Mouse (Mus musculus) activated CD4-positive, CD25-positive, alpha-beta regulatory T cell, adult 4 months (primary cell): ENCODE data around the gene Pheta2. TPM values are rescaled to one million over a fixed set of nuclear protein-coding genes. Genes with fewer than 3 reads are reported as not detected.
A peak's percentile ranks its signal among the peaks of the same experiment; 100 is the strongest.

Experiments
- ATAC-seq: one replicate; pipeline ENCODE4 v1.8.0; 2017
- polyA plus RNA-seq, 2 experiments: library from polyadenylated mRNA; unstranded; fragments of 100-300 nt; shearing (Covaris generic); gene quantifications; one replicate each; pipeline ENCODE4 v1.2.1; 2017

Pheta2 gene
- 1 to 10 TPM; 5.3 to 5.8 TPM for polyA plus RNA-seq

DNA sequence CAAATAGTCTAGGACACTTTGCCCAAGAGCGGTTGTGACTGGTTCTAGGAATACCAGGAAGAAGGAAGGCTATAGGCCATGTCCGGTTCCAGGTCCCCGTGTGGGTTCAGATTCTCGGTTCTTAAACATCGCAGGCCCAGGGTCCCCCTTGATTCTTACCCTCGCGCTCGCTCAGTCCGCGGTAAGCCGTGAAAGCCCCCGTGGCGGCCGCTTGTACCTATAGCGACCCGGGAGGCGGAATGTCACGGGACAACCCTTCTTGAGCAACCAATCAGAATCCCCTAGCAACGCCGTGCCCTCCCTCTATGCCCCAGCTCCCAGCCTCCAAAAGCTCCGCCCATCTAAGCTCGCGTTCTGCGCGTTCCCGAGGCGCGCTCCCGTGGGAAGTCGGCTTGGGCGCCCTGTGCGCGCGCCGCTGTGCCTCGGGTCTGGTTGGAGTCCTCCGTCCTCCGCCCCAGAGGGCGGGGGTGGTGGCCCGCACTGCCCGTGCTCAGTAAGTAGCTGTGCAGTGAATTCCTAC lies at the start of gene Pheta2, which contains the start of the genes Naga and Smdt1:
Gene Pheta2 (plus strand): TSS at position 350 of the 520 bp plus-strand sequence.
Gene Naga (minus strand): TSS at position 333 of the 520 bp plus-strand sequence.
Gene Smdt1 (plus strand): TSS at position 367 of the 520 bp plus-strand sequence.
- peak; percentile 94 for ATAC-seq

DNA sequence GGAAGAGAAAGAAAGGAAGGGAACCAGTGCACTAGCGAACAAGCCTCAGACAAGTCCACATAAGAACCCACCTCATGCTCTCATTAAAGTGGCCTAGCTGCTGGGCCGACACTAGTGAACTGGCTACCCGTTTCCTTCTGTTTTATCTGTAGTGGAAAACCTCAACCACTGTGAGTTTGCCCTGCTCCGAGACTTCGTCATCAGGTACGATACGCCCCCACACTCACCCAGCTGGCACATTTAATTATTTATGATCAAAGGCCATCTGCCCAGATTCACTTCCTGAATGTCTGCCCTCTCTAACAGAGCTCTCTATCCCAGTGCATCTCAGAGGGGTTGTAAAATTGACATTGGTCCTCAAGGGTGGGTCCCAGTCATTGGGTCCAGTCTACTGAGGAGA lies 48.5 kb upstream of the Pheta2 start:
- ATAC-seq = peak; percentile 52

DNA sequence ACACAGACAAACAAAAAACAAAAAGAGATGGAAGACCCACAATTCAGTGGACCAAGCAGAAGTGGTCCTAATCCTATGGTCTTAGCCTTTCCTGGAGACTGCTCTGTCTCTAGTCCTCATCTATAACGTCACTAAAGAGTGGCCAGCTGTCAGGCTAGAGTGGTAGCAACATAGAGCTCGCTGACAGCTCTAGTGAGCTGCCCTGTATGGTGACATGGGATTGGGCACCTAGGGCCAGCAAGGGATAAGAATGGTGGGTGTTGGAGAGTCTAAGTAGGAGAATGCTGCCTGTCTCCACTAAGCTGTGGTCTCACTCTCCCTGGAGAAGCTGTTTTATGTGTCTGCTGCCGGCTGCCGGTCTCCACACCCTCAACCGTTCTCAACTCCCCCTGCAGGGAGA lies 45.9 kb upstream of the Pheta2 start:
- ATAC-seq = no peak

DNA sequence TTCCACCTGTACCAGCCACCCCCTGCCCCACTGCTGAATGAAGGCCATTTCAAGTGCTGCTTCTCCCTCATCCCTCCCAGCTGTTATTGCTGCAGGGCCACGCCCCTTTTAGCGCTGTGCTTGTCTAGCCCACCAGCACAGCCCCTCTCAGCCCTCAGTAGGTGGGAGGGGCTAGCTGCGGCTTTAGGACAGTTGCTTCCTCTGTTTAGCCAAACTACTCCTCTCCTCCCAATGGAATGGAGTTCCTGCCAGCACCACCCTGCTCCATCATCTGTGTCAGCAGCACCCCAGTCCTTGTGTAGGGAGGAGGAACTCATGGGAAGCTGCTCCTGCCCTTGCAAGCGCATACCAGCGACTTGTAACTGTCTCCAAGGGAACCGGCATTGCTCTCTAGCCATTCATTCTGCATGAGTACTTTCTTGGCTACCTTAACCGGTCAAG lies 45.5 kb upstream of the Pheta2 start:
- ATAC-seq = no peak

DNA sequence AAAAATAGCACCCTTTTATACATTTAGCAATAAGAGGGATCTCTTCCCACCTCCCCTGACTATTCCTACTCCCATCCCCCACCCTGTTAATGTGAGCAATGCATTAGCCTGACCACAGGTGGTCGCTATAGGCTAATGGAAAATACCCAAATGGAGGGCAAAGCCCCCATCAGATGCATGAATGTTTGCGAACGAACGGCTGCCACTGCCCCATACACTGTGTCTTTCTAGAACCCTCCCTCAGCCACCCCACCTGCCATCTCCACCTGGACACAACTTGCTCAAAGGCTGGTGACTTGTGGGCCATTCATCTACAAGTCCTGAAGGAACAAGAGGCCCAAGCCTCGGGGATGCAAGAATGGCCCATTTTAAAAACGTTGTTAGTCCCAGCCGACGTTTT lies 44.7 kb upstream of the Pheta2 start:
- no peak for ATAC-seq

DNA sequence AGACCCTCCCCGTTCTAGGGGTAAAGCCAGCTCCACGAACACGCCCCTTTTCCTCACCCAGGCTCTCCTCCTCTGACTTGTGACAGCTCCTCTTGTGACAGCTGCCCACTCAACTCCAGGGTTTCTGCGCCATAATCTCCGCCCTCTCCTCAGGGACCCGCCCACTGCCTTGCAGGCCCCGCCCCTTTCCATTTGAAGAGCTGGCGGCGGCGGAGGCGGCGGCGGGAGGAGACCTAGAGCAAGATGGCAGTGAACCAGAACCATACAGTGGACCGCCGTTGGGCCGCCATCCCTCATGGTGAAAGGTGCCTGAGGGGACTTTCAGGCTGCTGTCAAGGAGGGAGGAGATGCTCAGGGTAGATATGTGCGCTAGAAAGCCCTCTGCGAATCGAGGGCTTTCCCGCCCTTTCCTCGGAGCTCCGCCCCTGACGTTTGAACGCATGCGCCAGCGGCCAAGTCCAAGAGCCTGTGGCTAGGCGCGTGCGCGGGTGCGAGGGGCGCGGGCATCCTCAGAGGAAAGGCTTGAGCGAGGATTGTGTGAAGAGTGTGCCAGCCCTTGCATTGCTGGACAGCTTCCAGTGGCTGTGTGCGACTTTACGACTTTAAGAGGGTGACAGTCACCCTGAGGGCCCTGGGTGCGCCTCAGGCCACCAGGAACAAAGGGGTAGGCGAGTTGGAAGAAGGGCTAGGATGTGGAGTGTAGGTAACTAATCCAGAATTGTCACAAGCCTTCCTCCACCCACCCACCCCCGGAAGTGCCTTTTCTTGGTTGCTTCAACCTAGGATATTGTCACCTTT lies 39.8 kb upstream of the Pheta2 start, which contains the start of gene Wbp2nl:
Gene Wbp2nl (plus strand): TSS at position 191 of the 798 bp plus-strand sequence.
- no peak for ATAC-seq

DNA sequence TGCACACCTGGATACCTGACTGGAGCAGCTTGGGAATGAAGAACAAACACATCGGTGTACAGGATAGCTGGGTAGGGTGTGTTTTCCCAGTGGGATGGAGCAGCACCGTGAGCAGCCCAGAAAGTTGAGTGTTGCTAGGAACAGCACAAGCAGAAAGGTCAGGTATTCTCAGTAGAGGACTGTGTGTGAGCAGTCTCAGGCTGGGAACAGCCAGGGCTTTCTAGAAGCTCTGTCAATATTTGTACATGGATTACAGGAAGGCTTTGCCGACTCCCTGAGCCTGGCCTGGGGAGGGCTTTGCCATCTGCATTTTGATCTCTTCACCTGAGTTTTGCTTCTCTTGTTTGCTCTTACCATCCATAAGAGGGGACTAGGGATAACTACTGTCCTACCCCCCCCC lies 31.6 kb upstream of the Pheta2 start:
- no peak for ATAC-seq

DNA sequence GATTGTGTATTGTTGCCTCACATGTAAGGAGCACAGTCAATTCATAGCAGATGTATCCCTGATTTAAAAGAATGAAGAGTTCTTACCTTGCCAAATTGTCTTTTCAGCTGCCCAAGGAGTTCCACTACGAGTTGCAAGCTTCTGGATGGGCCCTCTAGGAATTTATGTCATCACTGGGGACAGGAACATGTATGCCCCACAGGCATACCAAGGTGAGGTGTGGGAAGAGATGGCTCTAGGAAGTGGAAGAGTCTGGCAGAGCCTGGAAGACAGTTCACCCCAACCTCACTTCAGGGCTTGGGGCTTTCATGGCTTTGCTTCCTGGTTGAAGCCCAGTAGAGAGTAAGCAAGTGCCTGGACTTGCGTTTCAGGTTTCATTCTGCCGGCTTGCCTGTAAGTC lies 30.3 kb upstream of the Pheta2 start:
- ATAC-seq = no peak

DNA sequence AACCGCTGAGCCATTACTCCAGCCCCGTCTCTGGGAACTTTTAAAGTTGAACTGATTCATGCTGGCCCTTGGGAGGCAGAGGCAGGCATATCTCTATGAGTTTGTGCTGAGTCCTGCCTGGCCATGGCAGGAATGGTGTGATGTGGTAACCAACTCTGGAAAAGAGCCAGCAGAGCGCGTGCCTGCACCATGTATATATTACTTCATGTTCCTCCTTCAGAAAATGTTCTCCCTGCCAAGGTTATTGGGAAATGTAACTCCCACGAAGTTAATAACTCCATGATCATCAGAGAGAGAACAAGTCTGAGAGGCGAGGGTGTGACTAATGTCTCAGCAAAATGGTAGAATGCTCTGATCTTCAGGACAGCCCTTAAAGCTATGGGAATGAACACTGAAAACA lies 20.9 kb upstream of the Pheta2 start:
- ATAC-seq = no peak

DNA sequence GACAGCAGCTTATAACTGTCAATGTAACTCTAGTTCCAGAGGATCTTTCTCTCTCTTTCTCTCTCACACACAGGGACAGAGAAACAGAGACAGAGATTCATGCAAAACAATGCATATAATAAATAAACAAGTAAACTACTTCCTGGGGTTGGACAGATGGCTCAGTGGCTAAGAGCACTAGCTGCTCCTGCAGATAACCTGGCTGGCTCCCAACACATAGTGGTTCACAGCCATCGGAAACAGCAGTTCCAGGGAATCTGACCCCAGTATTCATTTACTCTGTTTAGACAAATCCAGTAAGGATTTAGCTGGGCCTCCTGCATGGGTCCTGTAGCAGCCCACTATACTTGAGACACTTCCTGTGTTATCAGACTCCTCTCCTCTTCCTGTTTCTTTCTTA lies 19.1 kb upstream of the Pheta2 start:
- no peak for ATAC-seq

DNA sequence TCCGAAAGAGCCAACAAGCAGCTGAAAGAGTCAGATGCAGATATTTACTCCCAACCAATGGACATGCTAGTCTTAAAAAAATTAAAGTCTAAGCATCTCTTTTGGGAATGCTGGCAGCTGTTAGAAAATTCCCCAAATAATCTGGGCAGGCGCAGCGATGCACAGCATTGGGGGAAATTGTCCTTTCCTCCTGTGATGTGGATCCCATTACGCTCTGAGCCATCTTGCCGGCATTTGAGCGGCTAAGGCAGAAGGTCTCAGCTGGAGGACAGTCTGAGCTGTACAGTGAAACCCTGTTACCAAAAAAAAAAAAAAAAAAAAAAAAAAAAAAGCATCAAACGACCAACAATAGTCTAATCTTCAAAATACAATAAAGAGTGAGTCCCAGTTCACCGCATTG lies 16.5 kb upstream of the Pheta2 start:
- no peak for ATAC-seq

DNA sequence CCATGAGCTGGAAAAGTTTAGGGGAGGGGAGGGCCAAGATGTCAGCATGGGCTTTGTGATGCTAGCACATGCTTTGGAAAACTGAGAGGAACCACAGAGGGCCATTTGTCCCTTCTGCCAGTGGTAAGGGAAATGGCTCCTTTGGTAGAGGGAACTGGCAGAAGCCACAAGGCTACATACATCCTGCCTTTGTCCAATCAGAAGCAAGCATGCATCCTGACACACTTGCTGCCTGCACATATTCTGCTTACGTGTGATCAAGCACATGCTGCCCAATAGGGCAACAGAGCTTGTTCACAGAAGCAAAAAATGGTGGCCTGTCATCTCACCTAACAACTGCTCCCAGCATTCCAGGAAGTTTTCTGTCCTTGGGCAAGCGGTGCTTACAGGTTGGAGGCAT lies 13.4 kb upstream of the Pheta2 start:
- no peak for ATAC-seq

DNA sequence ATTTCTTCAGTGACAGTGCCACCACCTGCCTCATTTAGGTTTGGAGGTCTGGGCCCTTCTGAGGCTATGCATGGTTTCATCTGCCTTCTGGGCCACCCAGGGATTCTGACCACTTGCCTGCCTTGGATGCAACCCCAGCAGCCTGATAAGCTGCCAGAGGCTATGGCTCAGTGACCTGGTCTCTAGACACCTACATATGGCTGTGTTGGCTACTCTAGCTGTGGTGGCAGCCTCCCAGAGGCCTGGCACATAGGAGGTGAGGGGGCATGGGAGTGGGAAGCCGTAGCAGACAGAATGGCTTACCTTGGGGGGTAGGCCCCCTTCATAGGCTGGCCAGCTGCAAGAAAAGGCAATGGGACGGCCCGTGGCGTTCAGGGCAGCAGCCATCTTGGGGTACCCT lies 3.5 kb upstream of the Pheta2 start:
- ATAC-seq = no peak

DNA sequence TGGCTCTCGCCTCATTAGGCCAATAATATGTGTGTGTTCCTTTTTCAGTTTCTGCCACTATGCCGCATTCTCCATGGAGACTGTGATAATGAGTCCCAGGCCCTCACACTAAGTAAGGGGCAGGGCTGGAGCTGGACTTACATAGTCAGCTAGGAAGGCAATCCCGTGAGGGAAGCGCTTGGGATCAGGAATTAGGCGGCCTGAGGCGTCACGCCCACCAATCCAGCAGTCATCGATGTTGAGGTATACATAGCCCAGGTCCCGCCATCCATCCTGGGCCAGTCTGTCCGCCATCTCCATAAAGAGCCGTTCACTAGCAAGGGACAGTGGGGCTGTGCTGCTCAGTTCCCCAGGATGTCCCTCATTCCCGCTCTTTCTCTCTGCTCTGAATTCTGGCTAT lies 2.1 kb upstream of the Pheta2 start:
- no peak for ATAC-seq

DNA sequence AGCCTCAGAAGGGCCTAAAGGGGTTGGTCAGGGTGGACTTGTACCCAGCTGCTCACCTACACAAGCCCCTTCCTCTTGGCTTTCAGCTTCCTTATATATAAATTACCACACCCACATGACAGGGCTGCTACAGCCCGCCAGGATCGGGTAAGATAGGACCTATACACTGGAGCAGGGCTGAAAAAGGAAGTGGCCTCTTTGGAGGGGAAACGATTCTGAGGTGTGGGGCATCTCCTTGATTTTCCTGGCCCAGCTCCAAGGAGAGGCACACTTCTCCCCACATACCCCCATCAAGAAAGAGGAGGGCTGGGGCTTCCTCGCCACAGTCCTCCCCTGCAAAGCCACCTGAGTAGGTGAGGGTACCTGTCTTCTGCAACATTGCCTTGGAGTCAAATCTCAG lies 867 bp upstream of the Pheta2 start:
- no peak for ATAC-seq

DNA sequence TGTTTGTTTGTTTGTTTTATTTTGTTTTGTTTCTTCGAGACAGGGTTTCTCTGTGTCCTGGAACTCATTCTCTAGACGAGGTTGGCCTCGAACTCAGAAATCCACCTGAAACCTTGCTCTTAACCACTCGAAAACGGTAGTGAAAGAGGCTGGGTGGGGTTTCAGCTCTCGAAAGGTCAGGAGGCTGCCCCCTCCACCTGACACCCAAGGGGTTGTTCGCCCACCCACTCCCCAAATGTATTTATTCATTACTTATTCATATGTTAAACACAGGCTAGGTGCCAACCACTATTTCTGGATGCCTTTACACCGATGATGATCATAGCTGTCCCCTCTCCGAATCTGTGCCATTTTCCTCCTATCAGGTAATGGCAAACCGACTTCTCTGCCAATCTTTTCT lies 408 bp downstream of the Pheta2 start:
- no peak for ATAC-seq

DNA sequence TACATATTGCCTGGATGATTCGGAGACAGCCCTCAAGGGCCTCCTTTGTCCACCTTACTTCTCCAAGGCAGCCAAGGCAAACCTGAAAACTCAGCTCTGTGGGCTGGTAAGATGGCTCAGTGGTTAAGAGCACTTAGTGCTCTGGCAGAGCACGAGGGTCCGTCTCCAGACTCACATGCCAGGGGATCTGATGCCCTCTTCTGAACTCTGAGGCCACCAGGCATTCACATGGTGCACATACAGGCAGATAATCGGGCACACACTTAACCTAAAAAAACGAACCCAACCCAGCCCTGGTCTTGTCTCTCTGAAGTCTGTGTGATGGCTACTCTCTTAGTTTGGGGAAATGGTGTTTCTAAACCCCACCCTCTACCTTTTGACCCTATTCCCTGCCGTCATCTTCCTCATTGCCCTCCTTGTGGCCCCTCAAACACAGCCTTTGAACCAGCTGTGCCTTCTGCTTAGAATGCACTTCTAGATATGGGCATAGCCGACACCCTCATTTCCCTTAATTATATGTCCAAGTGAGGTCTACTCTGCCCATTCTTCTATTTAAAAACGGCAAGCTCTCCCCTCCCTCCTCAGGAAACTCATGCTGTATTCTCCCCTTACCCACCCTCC lies 1.0 kb downstream of the Pheta2 start:
- no peak for ATAC-seq

DNA sequence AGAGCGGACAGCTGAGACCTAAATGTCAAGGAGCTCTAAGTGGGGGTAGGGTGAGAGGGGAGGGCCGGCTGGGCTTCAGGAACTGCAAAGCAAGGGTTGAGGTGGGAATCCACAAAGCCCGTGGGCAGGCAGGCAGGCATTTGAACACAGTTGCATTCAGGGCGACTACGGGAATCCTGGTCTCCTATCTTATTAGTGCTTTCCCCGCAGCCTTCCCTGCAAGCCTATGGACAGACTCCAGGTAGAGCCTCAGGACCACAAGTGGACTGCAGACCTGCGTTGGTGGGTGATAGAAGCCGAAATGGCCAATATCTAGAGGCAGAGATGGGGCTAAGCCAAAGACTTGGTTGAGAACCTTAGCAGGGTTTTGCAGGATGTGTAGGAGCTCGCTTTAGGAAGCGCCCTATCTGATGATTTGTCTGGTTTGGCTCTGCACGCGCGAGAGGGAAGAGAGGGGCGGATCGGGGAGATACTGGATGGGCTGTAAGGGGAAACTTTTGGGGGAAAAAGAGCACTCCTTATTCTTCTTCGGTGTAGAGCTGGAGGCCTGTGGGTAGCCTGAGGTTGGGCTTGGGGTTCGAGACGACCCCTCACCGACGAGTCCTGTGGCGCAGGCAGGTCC lies 1.8 kb downstream of the Pheta2 start:
- no peak for ATAC-seq

DNA sequence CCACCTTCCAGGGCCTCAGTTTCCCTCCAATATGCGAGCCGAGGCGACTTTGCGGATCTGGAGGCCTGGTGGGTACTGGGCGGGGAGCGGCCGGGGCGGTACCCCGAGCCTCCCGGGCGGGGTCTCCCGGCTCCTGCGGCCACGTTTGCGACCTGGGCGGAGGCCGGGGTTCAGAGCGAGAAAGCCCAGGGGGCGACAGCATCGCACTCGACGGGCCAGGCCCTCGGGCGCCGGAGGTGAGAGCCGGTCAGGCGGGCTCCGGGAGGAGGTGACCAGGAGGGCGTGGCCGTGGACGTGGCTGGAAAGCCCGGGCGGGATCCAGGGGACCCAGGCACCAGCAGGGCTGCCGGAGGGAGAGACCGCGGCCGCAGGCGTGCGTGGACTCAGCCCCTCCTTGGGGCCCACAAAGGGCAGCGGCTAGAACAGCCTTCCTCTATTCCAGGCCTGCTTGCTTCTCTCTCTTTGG lies 2.3 kb downstream of the Pheta2 start:
- no peak for ATAC-seq

DNA sequence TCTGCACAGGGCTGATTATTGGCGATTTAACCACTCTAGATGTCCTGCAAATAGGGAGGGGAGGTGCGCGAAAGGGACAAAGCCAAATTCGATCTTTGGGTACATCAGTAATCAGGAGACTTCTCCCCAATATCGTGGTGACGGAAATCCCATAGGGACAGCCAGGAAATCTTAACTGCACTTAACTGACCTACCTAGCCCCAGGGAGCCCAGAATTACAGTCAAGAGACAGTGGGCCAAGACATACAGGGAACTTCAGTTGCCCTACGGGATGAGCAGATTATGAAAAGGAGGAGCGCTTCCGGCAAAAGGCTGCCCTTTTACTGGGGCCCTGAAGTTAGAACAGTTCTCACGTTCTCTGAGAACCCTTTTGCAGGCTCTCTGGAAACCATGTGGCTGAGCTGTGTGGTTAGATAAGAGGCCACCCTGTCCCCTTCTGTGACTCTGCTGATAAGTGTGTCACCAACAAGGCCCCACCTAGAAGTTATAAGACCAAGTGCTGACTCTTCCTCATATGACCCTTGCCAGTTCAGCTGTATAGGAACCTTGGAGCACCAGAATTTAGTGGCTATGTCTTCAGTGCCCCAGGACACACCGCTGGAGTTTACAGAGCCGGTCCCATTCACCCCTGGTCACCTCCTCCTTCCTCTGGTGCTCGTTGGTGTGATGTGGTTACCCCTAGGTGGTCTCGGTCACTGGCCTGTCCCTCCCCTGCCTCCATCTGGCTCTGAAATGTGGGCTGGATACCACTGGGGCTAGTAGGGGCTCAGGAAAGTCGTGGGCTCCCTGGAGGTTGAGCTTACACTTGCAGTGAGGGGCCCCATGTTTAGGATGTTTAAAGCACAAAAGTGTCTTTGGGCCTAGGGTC lies 3.2 kb downstream of the Pheta2 start:
- ATAC-seq = peak; percentile 6

DNA sequence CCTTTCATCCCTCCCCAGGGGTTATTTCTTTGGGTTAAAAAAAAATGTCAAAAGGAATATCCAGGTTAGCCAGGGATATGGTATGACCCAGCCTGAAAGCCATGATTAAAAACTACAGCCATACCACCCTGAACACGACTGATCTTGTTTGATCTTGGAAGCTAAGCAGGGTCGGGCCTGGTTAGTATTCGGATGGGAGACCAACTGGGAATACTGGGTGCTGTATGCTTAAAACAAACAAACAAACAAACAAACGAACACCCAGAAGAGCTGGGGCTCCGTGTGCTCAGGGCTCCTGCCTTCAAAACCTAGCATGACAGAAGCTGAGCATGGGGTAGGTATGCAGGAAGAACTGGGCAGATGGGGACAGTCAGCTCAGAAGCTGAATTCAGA lies 3.8 kb downstream of the Pheta2 start:
- no peak for ATAC-seq
